Mouse (Mus musculus) T-helper 1 cell (primary cell): ENCODE results near the gene Zfp12.

Source experiments
- in situ Hi-C: fragments of 300-600 bp; cut with MboI, MseI; formaldehyde crosslinking; loops from one replicate; pipeline ENCODE4 v1.15.1; 2025; ENCODE audit warnings: high pct_unique_total_duplicates

Gene Zfp12

DNA sequence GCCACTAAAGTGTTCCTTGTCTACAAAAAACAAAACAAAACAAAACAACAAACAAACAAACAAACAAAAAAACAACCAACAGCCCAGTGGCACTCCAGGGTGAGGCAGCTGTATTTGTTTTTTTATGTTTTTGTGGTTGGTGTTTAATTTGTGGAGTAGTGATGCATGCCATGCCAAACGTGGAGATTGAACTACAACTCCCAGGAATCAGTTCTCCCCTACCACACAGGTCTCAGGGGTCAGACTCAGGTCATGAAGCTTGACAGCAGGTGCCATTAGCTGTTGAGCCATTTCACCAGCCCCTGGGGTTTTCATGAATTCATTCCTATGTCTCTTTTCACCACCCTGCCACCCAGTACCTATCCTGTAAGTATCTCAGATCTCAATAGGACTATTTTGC, 30.4 kb downstream of the Zfp12 start:
- in situ Hi-C loops = no loop called here

DNA sequence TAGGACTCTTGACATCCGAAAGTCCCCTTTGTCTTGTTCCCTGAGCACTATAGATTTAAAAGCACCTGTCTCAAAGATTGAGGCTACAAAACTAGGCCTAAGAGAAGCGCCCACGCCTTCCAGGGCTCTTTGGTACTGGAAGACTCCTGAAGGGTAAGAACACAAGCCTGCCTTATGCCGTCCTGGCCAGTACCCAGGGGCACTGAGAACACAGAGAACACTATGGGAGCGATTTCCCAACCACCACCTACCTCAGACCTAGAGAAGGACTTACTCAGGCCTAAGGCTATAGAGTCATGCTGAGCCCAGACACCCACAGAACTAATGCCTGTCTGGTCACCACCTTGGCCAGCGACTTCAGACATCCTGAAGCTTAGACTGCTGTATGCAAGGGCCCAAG, 31.8 kb downstream of the Zfp12 start:
- in situ Hi-C loops = no loop called here

DNA sequence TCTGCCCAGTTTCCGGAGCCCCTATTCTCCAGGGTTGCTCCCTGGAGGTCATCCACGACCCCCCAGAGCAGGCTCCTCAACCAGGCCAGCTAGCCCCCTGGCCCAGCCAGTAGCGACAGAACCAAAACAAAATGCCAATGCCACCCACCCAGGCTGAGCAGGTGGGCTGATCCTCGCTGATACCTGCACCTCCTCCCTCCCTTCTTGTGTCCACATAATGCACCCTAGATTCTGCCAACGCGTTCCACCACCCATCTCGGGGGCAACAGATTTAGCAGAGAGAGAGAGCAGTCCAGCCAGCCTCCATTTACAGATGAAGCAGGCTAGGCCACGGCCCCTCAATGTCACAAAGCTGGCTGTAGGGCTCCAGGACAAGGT, 34.0 kb downstream of the Zfp12 start:
- in situ Hi-C loops = no loop called here

DNA sequence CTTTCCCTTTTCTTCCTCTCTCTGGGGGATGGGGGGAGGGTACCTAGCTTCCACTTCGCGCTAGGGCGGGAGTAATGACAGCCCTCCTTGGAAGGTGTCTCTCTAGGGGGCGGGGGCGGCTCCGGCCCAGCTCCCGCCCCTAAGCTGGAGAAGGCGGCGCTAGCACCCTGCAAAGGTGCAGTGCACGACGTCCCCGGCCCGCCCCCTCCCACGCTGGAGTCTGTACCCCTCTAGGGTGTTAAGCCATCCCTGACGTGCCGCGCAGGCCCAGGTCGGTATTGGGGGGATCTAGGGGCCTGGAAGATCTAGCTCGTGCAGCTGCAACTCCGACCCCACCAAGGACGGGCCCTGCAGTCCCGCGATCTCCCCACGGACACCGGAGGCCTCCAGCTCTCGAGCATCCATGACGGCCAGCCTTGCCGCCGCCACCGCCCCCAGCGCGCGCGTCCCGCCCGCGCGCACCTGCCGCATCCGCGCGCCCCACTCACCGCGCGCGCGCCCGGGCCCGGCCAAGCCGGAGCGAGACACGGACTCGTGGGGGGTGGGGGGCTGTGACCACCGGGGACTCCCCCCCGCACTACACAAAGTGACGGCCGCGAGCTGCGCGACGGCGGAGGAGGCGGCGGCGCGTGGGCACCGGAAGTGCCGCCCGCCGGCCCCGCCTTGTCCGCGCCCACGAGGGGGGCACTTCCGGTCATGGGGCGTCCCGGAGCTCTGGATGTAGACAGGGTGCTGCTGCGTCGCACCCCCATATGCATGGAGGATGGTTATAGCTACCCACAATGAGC, 34.6 kb downstream of the Zfp12 start, which contains the start of gene Zfp316:
TSS of gene Zfp316 (minus strand) at position 660 of the 788 bp plus-strand sequence.
- in situ Hi-C loops = no loop called here

DNA sequence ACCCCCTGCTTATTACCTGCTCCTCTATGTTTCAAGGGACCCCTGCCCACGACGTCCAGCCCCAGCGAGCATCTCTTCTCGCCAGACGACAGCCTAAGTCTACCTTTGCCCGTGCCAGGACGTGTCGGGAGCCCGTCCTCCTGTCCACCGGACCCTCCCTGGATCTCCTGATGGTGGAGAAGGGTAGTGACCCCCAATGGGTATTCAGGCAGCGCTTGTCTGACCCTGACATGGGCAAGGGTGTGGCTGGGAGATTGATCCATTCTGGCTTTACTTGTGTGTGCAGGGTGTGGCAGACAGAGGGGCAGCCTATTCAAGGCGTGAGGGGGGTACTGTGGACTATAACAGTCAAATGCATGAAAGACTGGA, 35.2 kb downstream of the Zfp12 start:
- in situ Hi-C loops = no loop called here

DNA sequence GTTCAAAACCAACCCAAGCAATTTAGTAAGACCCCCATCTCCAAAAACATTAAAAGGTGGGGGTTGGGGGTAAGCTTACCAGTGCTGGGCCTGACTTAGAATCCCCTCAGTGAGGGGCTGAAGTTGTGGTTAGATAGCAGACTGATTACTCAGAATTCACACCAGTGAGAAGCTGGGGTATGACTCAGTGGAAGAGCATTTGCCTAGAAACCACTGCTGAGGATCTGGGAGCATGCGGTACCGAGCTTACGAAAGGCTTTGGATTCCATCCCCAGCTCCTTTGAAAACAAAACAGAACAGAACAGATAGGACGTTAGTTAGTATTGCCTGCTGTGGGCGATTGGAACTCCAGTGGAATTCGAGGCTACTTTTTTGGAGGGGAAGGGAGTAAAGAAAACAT, 36.7 kb downstream of the Zfp12 start:
- in situ Hi-C loops = no loop called here

DNA sequence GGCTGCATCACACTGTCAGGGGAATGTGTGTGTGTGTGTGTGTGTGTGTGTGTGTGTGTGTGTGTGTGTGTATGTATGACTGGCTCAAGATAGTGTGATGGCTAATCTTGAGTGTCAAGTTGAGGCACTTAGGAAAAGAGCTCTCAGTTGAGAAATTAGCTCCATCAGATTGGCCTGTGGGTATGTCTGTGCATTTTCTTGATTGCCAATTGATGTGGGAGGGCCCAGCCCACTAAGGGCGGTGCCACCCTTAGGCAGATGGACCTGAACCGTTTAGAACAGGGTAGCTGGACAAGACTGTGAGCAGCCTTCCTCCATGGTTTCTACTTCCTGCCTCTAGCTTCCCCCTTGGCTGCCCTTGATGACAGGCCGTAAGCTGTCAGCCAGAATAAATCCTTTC, 37.1 kb downstream of the Zfp12 start:
- in situ Hi-C loops = no loop called here

DNA sequence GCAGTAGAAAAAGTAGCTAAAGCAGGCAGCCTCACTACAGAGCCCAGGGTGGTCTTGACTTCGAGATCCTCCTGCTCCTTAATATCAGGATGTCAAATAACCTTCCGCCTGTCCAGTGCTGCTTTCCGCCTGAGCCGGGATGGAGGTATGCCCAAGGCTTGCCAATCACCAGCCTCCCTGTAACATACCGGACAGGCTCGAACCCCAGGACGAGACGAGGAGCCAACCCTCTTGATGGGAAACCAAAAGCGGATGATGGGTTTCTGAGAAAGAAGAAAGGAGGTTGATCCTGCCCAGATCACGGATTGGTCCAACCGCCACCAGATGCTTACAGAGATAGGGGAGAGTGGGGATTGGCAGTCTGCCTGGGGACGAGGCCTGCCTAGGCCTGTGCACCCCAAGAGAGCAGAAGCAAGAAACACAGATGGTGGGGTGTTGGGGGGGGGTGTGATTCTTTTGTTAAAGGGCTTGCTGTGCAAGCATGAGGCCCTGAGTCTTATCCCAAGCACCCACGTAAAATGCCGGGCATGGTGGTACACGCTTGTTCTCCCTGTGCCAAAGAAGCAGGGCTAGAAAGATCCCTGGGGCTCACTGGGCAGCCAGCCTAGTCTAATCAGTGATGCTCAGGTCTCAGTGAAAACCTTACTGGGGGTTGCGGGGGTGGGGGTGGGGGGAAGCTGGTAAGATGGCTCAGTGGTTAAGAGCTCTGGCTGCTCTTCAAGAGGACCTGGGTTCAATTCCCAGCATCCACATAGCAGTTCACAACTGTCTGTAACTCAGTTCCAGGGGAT, 37.8 kb downstream of the Zfp12 start:
- in situ Hi-C loops = no loop called here

DNA sequence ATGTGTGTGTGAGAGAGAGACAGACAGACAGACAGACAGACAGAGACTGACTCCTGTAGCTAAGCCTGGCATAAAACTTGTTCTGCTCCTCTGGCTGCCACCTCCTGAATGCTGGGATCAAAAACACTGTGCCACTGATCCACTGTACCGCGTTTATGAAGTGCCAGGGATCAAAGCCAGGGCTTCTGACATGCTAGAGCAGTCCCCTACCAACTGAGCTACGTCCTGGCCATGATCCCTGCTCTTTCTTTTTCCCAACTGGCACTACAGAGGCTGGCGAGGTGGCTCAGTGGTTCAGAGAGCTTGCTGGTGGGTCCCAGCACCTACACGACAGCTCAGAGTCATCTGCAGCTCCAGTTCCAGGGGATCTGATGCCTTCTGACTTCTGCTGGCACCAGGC, 40.8 kb downstream of the Zfp12 start:
- in situ Hi-C loops = no loop called here

DNA sequence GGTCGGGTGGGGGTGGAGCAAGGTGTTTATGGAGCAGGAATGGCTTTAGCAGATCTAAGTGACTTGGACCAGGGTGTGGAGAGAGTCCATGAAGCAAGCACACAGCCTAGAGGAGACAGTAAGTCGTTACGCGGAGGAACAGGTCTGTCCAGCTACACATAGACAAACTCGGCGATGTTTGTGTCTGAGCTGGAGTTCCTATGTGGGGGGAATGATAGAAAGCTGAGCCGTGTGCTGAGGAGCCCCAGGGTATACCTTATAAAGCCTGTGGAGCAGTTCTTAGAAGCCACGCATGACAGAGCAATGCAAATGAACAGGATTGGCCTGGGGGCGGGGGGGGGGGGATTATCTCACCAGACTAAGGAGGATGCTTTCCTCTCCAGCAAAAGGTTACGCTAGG, 44.3 kb downstream of the Zfp12 start:
- in situ Hi-C loops = no loop called here

DNA sequence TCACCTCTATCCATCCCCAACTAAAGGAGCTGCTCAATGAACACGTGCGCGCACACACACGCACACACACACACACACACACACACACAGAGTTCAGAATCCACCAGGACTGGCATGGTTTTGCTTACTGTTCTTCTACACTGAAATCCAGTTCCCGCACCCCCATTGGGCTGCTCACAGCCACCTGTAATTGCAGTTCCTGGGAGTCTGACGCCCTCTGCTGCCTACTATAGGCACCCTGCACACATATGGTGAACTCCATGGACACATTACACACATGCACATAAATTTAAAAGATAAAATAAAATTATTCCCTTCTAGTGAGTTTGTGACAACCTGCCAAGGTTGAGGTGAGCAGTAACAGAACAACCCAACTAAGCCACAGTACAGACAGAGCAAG, 49.8 kb downstream of the Zfp12 start:
- in situ Hi-C loops = no loop called here

DNA sequence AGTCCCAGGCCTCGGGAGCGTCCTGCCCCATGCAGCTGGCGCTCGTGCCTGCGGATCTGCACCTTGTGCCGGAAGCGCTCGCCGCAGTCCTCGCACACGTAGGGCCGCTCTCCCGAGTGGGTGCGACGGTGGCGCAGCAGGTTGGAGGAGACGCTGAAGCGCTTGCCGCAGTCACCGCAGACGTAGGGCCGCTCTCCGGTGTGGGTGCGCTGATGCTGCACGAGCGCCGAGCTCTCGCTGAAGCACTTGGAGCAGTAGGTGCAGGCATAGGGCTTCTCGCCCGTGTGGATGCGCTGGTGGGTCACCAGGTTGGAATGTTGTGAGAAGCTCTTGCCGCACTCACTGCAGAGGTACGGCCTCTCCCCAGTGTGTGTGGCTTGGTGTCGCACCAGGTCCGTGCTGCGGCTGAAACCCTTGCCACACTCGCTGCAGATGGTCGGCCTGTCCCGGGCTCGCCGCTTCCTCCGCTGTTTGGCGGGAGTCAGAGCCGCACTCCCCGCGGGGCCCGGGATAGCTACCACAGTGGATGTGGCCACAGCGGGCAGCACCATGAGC, 52.9 kb downstream of the Zfp12 start:
- in situ Hi-C loops = no loop called here

DNA sequence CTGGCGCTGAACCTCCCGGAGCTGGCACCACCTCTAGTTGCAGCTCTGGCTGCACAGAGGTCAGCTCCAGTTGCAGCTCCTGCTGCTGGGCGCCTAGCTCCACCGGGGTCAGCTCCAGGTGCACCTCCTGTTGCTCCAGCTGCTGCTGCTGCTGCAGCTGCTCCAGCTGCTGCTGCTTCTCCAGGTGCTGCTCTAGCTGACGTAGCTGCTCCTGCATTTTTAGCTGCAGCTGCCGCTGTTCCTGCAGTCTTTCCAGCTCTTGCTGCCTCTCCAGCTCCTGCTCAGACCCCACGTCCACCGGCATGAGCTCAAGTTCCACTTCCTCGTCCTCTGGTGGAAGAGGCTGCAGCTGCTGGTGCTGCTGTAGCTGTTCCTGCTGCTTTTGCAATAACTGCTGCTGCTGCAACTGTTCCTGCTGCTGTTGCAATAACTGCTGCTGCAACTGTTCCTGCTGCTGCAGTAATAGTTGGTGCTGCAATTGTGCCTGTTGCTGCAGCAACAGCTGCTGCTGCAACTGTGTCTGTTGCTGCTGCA, 53.5 kb downstream of the Zfp12 start:
- in situ Hi-C loops = no loop called here

DNA sequence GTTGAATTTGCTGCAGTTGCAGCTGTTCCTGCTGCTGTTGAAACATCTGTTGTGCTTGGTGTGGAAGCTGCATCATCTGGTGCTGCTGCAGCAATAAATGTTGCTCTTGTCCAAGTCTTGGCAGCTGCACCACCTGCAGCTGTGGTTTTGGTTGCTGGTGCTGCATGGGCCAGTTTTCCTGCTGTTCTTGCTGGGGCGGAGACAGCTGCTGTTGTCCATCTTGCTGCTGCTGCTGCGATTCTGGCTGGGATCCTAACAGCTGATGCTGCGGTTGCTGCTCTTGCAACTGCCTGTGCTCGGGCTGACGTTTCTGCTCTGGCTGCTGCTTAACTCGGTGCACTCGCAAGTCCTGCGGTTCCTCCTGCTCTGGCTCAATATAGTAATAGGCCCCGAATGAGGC, 54.3 kb downstream of the Zfp12 start:
- in situ Hi-C loops = no loop called here

DNA sequence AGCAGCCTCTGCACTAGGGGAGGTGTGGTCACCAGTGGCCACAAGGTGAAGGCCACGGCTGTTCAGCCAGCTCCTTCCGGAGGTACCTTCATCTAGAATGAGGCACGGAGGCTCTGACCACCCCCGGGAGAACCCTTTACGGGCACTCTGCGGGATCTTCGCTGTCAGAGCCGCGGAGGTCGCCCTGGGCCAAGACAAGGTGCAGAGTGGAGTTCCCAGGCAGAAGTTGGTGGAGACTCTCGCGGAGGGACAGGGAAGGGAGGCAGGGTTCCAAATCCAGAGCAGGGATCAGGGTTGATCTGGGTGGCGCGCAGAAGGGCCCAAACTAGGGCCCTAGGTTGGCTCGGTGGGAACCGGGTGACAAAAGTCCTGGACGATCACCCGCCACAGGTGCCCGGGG, 57.9 kb downstream of the Zfp12 start:
- in situ Hi-C loops = no loop called here

DNA sequence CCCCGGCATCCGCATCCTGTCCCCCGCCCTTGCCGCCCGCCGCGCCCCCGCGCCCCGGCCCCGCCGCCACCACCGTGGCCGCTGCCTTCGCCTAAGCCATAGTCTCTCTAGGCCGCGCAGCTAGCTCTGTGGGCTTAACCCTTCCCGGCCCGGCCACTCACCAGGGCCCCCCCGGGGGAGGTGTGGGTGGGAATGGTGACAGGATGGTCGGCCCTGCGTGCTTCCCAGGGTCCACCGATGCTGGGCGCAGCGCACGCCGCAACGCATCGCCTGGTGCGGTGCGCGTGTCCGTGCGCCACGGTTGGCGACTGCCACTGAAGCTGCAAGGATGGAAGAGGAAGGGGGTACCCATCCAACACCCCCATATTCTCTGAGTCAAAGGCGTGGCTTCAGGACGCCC, 58.4 kb downstream of the Zfp12 start, which contains the start of gene Zfp853:
TSS of gene Zfp853 (minus strand) at position 220 of the 400 bp plus-strand sequence.
- in situ Hi-C loops = no loop called here

DNA sequence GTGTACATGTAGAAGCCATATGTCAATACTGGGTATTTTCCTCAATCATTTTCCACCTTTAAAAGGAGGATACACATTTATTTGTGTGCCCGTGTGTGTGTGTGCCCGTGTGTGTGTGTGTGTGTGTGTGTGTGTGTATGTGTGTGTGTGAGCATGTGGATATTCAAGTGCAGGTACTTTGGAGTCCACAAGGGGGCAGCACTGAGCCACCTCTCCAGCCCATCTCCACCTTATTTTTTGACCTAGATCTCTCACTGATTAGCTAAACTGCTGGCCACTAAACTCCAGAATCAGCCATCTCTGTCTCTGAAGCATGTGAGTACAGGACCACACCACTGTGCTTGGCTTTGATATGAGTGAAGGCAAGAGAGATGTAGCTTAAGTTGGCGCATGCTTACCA, 59.9 kb downstream of the Zfp12 start:
- in situ Hi-C loops = no loop called here

DNA sequence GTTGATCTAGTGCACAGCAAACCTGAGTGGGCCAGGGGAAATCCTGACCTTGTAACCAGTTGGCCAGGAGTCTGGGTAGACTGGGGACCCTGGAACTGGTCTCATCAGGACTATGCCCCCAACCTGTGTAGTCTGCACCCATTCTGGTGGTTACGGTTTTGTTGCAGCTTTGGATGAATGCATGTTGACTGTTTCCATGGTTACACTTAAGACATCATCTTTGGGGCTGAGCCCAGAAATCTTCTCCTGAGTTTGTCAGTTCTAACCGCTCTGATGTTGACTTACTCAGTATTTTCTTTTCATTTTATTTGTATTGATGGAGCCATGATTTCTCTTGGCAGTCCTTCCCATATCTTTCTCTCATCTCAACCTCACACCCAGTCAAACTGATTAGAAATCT, 60.4 kb downstream of the Zfp12 start:
- in situ Hi-C loops = no loop called here

DNA sequence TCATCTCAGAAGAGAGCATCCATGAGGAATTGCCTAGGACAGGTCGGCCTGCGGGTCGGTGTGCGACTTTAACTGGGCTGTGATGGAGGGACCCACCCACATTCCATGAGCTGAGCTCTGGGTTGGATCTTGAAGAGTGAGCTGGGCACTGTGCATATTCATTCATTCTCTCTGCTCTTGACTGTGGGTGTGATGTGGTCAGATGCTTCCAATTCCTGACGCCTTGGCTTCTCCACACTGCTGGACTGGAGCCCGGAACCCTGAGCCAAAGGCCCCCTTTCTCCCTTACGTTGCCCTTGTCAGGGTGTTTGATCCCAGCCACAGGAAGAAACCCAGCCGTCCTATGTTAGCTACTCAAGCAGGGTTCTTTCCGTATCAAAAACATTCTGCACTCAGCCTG, 63.0 kb downstream of the Zfp12 start:
- in situ Hi-C loops = no loop called here

DNA sequence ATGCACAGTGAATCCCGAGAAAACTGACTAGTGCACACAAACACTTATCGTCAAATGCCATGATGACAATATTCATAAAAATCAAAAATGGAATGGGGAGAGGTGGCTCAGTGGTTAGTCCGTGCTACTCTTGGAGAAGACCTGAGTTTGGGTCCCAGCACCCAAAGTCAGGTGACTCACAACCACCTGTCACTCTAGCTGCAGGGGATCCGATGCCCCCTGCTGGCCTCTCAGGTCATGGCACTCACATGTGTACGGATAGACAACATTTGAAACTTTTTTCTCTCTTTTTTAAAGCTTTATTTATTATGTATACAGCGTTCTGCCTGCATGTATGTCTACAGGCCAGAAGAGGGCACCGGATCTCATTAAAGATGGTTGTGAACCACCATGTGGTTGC, 63.4 kb downstream of the Zfp12 start:
- in situ Hi-C loops = no loop called here
